Mouse (Mus musculus): ENCODE data around the gene Gba. TPM values are rescaled to one million over a fixed set of nuclear protein-coding genes. Genes with fewer than 3 reads are reported as not detected.

Gene Gba
- total and polyA plus RNA-seq, 2 experiments: 24.1 to 36.6 TPM

DNA sequence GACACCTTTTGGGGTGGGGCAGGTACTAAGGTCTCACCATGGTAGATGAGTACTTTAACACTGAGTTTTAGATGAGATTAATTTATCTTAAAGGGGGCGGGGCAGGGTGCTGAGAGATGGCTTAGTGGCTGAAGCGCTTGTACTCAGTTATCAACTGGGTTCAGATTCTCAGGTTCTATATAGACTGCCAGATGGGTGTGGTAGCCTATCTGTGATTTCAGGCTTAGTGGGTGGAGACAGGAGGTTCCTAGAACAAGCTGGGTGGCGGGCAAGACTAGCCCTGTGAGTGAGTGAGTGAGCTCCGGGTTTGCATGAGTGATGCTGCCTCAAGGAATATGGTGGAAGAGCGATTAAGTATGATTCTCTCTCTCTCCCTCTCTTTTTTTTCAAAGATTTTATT is 52.3 kb downstream of the Gba start:
- 92% methylated on average over 5 of the region's 5 CpGs for WGBS
- Histone ChIP-seq H3K36me3 (ENCODE audit: control insufficient read depth, insufficient read depth, low read length) (no peaks in the 10 kb centered on the region), H3K4me1 (ENCODE audit: control insufficient read depth, insufficient read depth, low read length) (peaks cover 7% of the 10 kb centered on the region; the same call in 1 of the 2 replicates), H3K27me3 (ENCODE audit: control insufficient read depth, insufficient read depth, low read length) (no peaks in the 10 kb centered on the region), H3K79me2 (ENCODE audit: control insufficient read depth, insufficient read depth, low read length) (no peaks in the 10 kb centered on the region), H3K9ac (ENCODE audit: low read depth, low read length) (no peak overlapping the region), H3K4me3 (ENCODE audit: insufficient read depth, low read depth, low read length) (no peak overlapping the region), H3K27ac (replicated peaks; ENCODE audit: insufficient read depth, low read depth, low read length) (no peak overlapping the region)
- TF ChIP-seq CTCF (IDR thresholded peaks at IDR 0.05; ENCODE audit: low read depth, low read length) (no peak), POLR2A (IDR thresholded peaks at IDR 0.05; ENCODE audit: extremely low read depth, insufficient read depth, low read length) (no peak)
- no peak for DNase-seq (ENCODE audit: extremely low read depth, low read depth, low spot score)

DNA sequence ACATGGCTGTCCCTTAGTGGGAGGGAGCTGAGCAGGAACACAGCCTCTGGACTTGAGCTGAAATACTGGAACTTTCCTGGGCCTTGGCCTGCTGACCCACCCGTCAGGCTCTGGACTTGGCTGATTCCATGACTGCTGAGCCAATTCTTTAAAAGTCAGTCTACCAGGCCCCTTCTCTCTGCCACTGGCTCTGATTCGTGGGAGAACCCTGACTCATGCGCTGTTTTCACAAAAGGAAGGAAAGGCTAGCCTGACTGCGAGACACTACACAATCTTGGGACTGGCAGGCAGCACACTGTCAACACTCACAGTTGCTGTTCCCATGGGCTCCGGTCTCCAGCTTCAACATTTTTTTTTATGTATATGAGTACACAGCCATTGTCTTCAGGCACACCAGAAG is 53.4 kb downstream of the Gba start:
- H3K36me3 ChIP-seq (ENCODE audit: control insufficient read depth, insufficient read depth, low read length): no peaks in the 10 kb centered on the region
- TF ChIP-seq POLR2A (IDR thresholded peaks at IDR 0.05; ENCODE audit: extremely low read depth, insufficient read depth, low read length): no peak
- no peak for TF ChIP-seq CTCF (IDR thresholded peaks at IDR 0.05; ENCODE audit: low read depth, low read length)
- H3K9ac ChIP-seq (ENCODE audit: low read depth, low read length): no peak overlapping the region
- no peak overlapping the region for H3K4me3 ChIP-seq (ENCODE audit: insufficient read depth, low read depth, low read length)
- H3K79me2 ChIP-seq (ENCODE audit: control insufficient read depth, insufficient read depth, low read length): no peaks in the 10 kb centered on the region
- 0 out of 2 replicates have a peak, but pooled peaks cover 1% of the 10 kb centered on the region for H3K4me1 ChIP-seq (ENCODE audit: control insufficient read depth, insufficient read depth, low read length)
- H3K27me3 ChIP-seq (ENCODE audit: control insufficient read depth, insufficient read depth, low read length): no peaks in the 10 kb centered on the region
- WGBS: 85% methylated on average over 5 of the region's 5 CpGs
- DNase-seq (ENCODE audit: extremely low read depth, low read depth, low spot score): no peak
- no peak overlapping the region for H3K27ac ChIP-seq (replicated peaks; ENCODE audit: insufficient read depth, low read depth, low read length)

Other genes starting within 250 kb of the Gba start
- 4.0 and 4.8 TPM in 2 replicates for gene Rusc1, start 109.6 kb upstream of the Gba start, total RNA-seq (2014; rRNA removed)
- gene Rusc1, start 109.6 kb upstream of the Gba start, polyA plus RNA-seq (2012; rRNA removed): 14.0 and 18.3 TPM in 2 replicates
- not detected in 2 replicates for gene Gm43738, start 101.8 kb upstream of the Gba start, total RNA-seq (2014; rRNA removed)
- gene Gm43738, start 101.8 kb upstream of the Gba start, polyA plus RNA-seq (2012; rRNA removed): 0.05 TPM in 1 of 2 replicates, not detected in the other
- gene Fdps, start 101.0 kb upstream of the Gba start, total RNA-seq (2014; rRNA removed): 467 and 510 TPM in 2 replicates
- 388 and 397 TPM in 2 replicates for gene Fdps, start 101.0 kb upstream of the Gba start, polyA plus RNA-seq (2012; rRNA removed)
- gene Pklr, start 66.8 kb upstream of the Gba start, total RNA-seq (2014; rRNA removed): 69.7 and 91.1 TPM in 2 replicates
- 387 and 512 TPM in 2 replicates for gene Pklr, start 66.8 kb upstream of the Gba start, polyA plus RNA-seq (2012; rRNA removed)
- 0.09 and 0.20 TPM in 2 replicates for gene Hcn3, start 42.7 kb upstream of the Gba start, total RNA-seq (2014; rRNA removed)
- 0.19 and 0.44 TPM in 2 replicates for gene Hcn3, start 42.7 kb upstream of the Gba start, polyA plus RNA-seq (2012; rRNA removed)
- gene Clk2, start 38.1 kb upstream of the Gba start, total RNA-seq (2014; rRNA removed): 7.4 and 9.3 TPM in 2 replicates
- 14.6 and 23.9 TPM in 2 replicates for gene Clk2, start 38.1 kb upstream of the Gba start, polyA plus RNA-seq (2012; rRNA removed)
- 9.1 and 15.6 TPM in 2 replicates for gene Scamp3, start 25.5 kb upstream of the Gba start, total RNA-seq (2014; rRNA removed)
- gene Scamp3, start 25.5 kb upstream of the Gba start, polyA plus RNA-seq (2012; rRNA removed): 105 and 120 TPM in 2 replicates
- 0.09 and 0.54 TPM in 2 replicates for gene Fam189b, start 19.8 kb upstream of the Gba start, total RNA-seq (2014; rRNA removed)
- gene Fam189b, start 19.8 kb upstream of the Gba start, polyA plus RNA-seq (2012; rRNA removed): 1.8 and 4.1 TPM in 2 replicates
- gene Thbs3, start 12.3 kb downstream of the Gba start, total RNA-seq (2014; rRNA removed): 0.92 and 1.4 TPM in 2 replicates
- gene Thbs3, start 12.3 kb downstream of the Gba start, polyA plus RNA-seq (2012; rRNA removed): 0.85 and 1.2 TPM in 2 replicates
- 105 and 122 TPM in 2 replicates for gene Mtx1, start 24.2 kb downstream of the Gba start, total RNA-seq (2014; rRNA removed)
- 167 and 187 TPM in 2 replicates for gene Mtx1, start 24.2 kb downstream of the Gba start, polyA plus RNA-seq (2012; rRNA removed)
- gene Muc1, start 26.1 kb downstream of the Gba start, total RNA-seq (2014; rRNA removed): 0.60 and 1.7 TPM in 2 replicates
- 1.3 and 1.7 TPM in 2 replicates for gene Muc1, start 26.1 kb downstream of the Gba start, polyA plus RNA-seq (2012; rRNA removed)
- 45.1 and 60.3 TPM in 2 replicates for gene Krtcap2, start 43.0 kb downstream of the Gba start, total RNA-seq (2014; rRNA removed)
- 157 and 197 TPM in 2 replicates for gene Krtcap2, start 43.0 kb downstream of the Gba start, polyA plus RNA-seq (2012; rRNA removed)
- gene Trim46, start 43.4 kb downstream of the Gba start, total RNA-seq (2014; rRNA removed): 0.07 and 0.18 TPM in 2 replicates
- 0.16 and 0.25 TPM in 2 replicates for gene Trim46, start 43.4 kb downstream of the Gba start, polyA plus RNA-seq (2012; rRNA removed)
- 102 and 131 TPM in 2 replicates for gene Dpm3, start 56.4 kb downstream of the Gba start, total RNA-seq (2014; rRNA removed)
- gene Dpm3, start 56.4 kb downstream of the Gba start, polyA plus RNA-seq (2012; rRNA removed): 243 and 245 TPM in 2 replicates
- 6.4 and 7.0 TPM in 2 replicates for gene Slc50a1, start 67.6 kb downstream of the Gba start, total RNA-seq (2014; rRNA removed)
- 36.3 and 41.2 TPM in 2 replicates for gene Slc50a1, start 67.6 kb downstream of the Gba start, polyA plus RNA-seq (2012; rRNA removed)
- gene Efna1, start 78.2 kb downstream of the Gba start, total RNA-seq (2014; rRNA removed): 22.1 and 35.2 TPM in 2 replicates
- gene Efna1, start 78.2 kb downstream of the Gba start, polyA plus RNA-seq (2012; rRNA removed): 73.1 and 73.4 TPM in 2 replicates
- gene Efna3, start 120.0 kb downstream of the Gba start, total RNA-seq (2014; rRNA removed): not detected in 2 replicates
- gene Efna3, start 120.0 kb downstream of the Gba start, polyA plus RNA-seq (2012; rRNA removed): not detected in 2 replicates
- gene Efna4, start 135.1 kb downstream of the Gba start, total RNA-seq (2014; rRNA removed): not detected in 2 replicates
- gene Efna4, start 135.1 kb downstream of the Gba start, polyA plus RNA-seq (2012; rRNA removed): 0.06 and 0.27 TPM in 2 replicates
- gene Adam15, start 147.1 kb downstream of the Gba start, total RNA-seq (2014; rRNA removed): 1.4 and 2.6 TPM in 2 replicates
- 4.7 and 5.4 TPM in 2 replicates for gene Adam15, start 147.1 kb downstream of the Gba start, polyA plus RNA-seq (2012; rRNA removed)
- gene Dcst2, start 159.0 kb downstream of the Gba start, total RNA-seq (2014; rRNA removed): not detected in 2 replicates
- gene Dcst2, start 159.0 kb downstream of the Gba start, polyA plus RNA-seq (2012; rRNA removed): 0.05 TPM in 1 of 2 replicates, not detected in the other
- gene Dcst1, start 162.3 kb downstream of the Gba start, total RNA-seq (2014; rRNA removed): not detected in 2 replicates
- 0.04 TPM in 1 of 2 replicates, not detected in the other for gene Dcst1, start 162.3 kb downstream of the Gba start, polyA plus RNA-seq (2012; rRNA removed)
- 28.9 and 31.9 TPM in 2 replicates for gene Zbtb7b, start 191.8 kb downstream of the Gba start, total RNA-seq (2014; rRNA removed)
- gene Zbtb7b, start 191.8 kb downstream of the Gba start, polyA plus RNA-seq (2012; rRNA removed): 85.0 and 87.2 TPM in 2 replicates
- gene Lenep, start 199.9 kb downstream of the Gba start, total RNA-seq (2014; rRNA removed): not detected in 2 replicates
- gene Lenep, start 199.9 kb downstream of the Gba start, polyA plus RNA-seq (2012; rRNA removed): not detected in 2 replicates
- gene Flad1, start 208.9 kb downstream of the Gba start, total RNA-seq (2014; rRNA removed): 29.0 and 33.0 TPM in 2 replicates
- gene Flad1, start 208.9 kb downstream of the Gba start, polyA plus RNA-seq (2012; rRNA removed): 62.6 and 67.3 TPM in 2 replicates
- gene Cks1b, start 215.5 kb downstream of the Gba start, total RNA-seq (2014; rRNA removed): 3.0 and 6.0 TPM in 2 replicates
- 7.9 and 11.0 TPM in 2 replicates for gene Cks1b, start 215.5 kb downstream of the Gba start, polyA plus RNA-seq (2012; rRNA removed)
- gene Shc1, start 215.5 kb downstream of the Gba start, total RNA-seq (2014; rRNA removed): 37.7 and 42.0 TPM in 2 replicates
- gene Shc1, start 215.5 kb downstream of the Gba start, polyA plus RNA-seq (2012; rRNA removed): 56.8 and 57.4 TPM in 2 replicates
- gene Pygo2, start 227.3 kb downstream of the Gba start, total RNA-seq (2014; rRNA removed): 4.4 and 9.9 TPM in 2 replicates
- gene Pygo2, start 227.3 kb downstream of the Gba start, polyA plus RNA-seq (2012; rRNA removed): 26.5 and 29.0 TPM in 2 replicates
- 5.7 and 5.9 TPM in 2 replicates for gene Pbxip1, start 233.8 kb downstream of the Gba start, total RNA-seq (2014; rRNA removed)
- 6.6 and 9.1 TPM in 2 replicates for gene Pbxip1, start 233.8 kb downstream of the Gba start, polyA plus RNA-seq (2012; rRNA removed)